Mouse (Mus musculus) layer of hippocampus, adult 18-20 months (tissue): Measurements from ENCODE around the gene Zim1. TPM values are rescaled to one million over a fixed set of nuclear protein-coding genes. Genes with fewer than 3 reads are reported as not detected.

Source experiments
- DNase-seq, 2 experiments: peaks; one replicate each; pipeline ENCODE4 v3.0.0; 2022; ENCODE audit warnings: low spot score in 2 of 2
- long read RNA-seq: library from polyadenylated mRNA; stranded (forward); transcript quantifications from one replicate; pipeline ENCODE4 v2.0.0, GENCODE M21; 2021
- total RNA-seq, 2 experiments: library from RNA; stranded (reverse); gene quantifications; 2 replicates each; pipeline ENCODE4 v1.2.3; 2021

Zim1 gene
- total RNA-seq = 1 to 10 TPM; 6.5 to 8.3 TPM
- long read RNA-seq = 0 reads

GRCm38 (mm10) chr7:6696241-6697045 lies at the start of gene Zim1:
Zim1 (minus strand) TSS chr7:6696450.
- DNase-seq = peak; percentile 87 to 94

- DNase-seq = no peak
These were observed 48.1 kb upstream of the Zim1 start for GRCm38 (mm10) chr7:6744281-6744904.

GRCm38 (mm10) chr7:6736060-6736459 lies 39.8 kb upstream of the Zim1 start:
- DNase-seq = no peak

GRCm38 (mm10) chr7:6731930-6732329 lies 35.7 kb upstream of the Zim1 start:
- no peak for DNase-seq

GRCm38 (mm10) chr7:6731373-6731772 lies 35.1 kb upstream of the Zim1 start:
- DNase-seq = no peak

- peak in 1 of 2 experiments; percentile 20 for DNase-seq
These were observed 34.6 kb upstream of the Zim1 start for GRCm38 (mm10) chr7:6730801-6731200.

GRCm38 (mm10) chr7:6730241-6730640 lies 34.0 kb upstream of the Zim1 start, which contains the start of the genes Peg3 and Usp29:
Peg3 (minus strand) TSS chr7:6730431.
Usp29 (plus strand) TSS chr7:6730578.
- DNase-seq = peak; percentile 90 to 92

- DNase-seq = peak; percentile 92 to 96
These were observed 33.0 kb upstream of the Zim1 start for GRCm38 (mm10) chr7:6729061-6729817.

- DNase-seq = peak; percentile 91 to 96
These were observed 32.1 kb upstream of the Zim1 start for GRCm38 (mm10) chr7:6728263-6728931.

GRCm38 (mm10) chr7:6727351-6728121 lies 31.3 kb upstream of the Zim1 start:
- peak; percentile 90 to 93 for DNase-seq

GRCm38 (mm10) chr7:6709396-6709795 lies 13.1 kb upstream of the Zim1 start:
- no peak for DNase-seq

GRCm38 (mm10) chr7:6708451-6709180 lies 12.4 kb upstream of the Zim1 start:
- no peak for DNase-seq

- no peak for DNase-seq
These were observed 11.3 kb upstream of the Zim1 start for GRCm38 (mm10) chr7:6707416-6708015.

- DNase-seq = no peak
These were observed 3.0 kb upstream of the Zim1 start for GRCm38 (mm10) chr7:6699230-6699629.

GRCm38 (mm10) chr7:6685511-6685910 lies 10.7 kb downstream of the Zim1 start:
- no peak for DNase-seq

GRCm38 (mm10) chr7:6666726-6667125 lies 29.5 kb downstream of the Zim1 start:
- no peak for DNase-seq

GRCm38 (mm10) chr7:6663430-6663829 lies 32.8 kb downstream of the Zim1 start:
- DNase-seq = peak; percentile 25 to 65

GRCm38 (mm10) chr7:6659605-6660004 lies 36.6 kb downstream of the Zim1 start:
- DNase-seq = peak in 1 of 2 experiments; percentile 66

- no peak for DNase-seq
These were observed 37.6 kb downstream of the Zim1 start for GRCm38 (mm10) chr7:6658606-6659005.
